Mouse (Mus musculus) testis, adult 10 weeks (tissue): ENCODE measurements around the gene Evx2. TPM values are rescaled to one million over a fixed set of nuclear protein-coding genes. Genes with fewer than 3 reads are reported as not detected.

ENCODE experiments used
- polyA plus RNA-seq: library from polyadenylated mRNA; stranded (reverse); fragments of 350-450 nt; fragmentation: Illumina TruSeq; extraction: RNeasy Lipid Tissue Mini Kit (QIAGEN cat#74804); gene quantifications from one replicate; pipeline ENCODE4 v1.2.3, GENCODE M21; 2014; ENCODE audit warnings: low read depth, low replicate concordance

The Evx2 gene
- 0.04 TPM for polyA plus RNA-seq

GRCm38 (mm10) chr2:74659507-74660005 is at the start of gene Evx2:
Evx2 (minus strand) TSS chr2:74659557.

GRCm38 (mm10) chr2:74704393-74704998 is 45.1 kb upstream of the Evx2 start, which contains the start of gene Hoxd8:
Hoxd8 (plus strand) TSS chr2:74704615.

GRCm38 (mm10) chr2:74697567-74698121 is 38.3 kb upstream of the Evx2 start, which contains the start of gene Hoxd9:
Hoxd9 (plus strand) TSS chr2:74697727.

GRCm38 (mm10) chr2:74691022-74691951 is 31.9 kb upstream of the Evx2 start, which contains the start of gene Hoxd10:
Hoxd10 (plus strand) TSS chr2:74691924.

GRCm38 (mm10) chr2:74678891-74679595 is 19.7 kb upstream of the Evx2 start, which contains the start of gene Hoxd11:
Hoxd11 (plus strand) TSS chr2:74679557.

GRCm38 (mm10) chr2:74674881-74675665 is 15.7 kb upstream of the Evx2 start, which contains the start of gene Hoxd12:
Hoxd12 (plus strand) TSS chr2:74675013.

GRCm38 (mm10) chr2:74667842-74668357 is 8.5 kb upstream of the Evx2 start, which contains the start of gene Hoxd13:
Hoxd13 (plus strand) TSS chr2:74668310.

Other genes with a start within 250 kb of the Evx2 start
- 203 TPM for gene Lnpk, start 80.1 kb downstream of the Evx2 start, polyA plus RNA-seq
- 0.10 TPM for gene Hoxd13, start 8.8 kb upstream of the Evx2 start, polyA plus RNA-seq
- not detected for gene Hoxd12, start 15.5 kb upstream of the Evx2 start, polyA plus RNA-seq
- not detected for gene Hoxd11, start 20.0 kb upstream of the Evx2 start, polyA plus RNA-seq
- gene Hoxd10, start 32.4 kb upstream of the Evx2 start, polyA plus RNA-seq, result 0.95 TPM
- gene Hoxd9, start 38.2 kb upstream of the Evx2 start, polyA plus RNA-seq, result 2.5 TPM
- gene Hoxd8, start 45.1 kb upstream of the Evx2 start, polyA plus RNA-seq, result 55.9 TPM
- 0.07 TPM for gene Hoxd3, start 52.4 kb upstream of the Evx2 start, polyA plus RNA-seq
- gene Hoxd4, start 52.4 kb upstream of the Evx2 start, polyA plus RNA-seq, result 0.87 TPM
- gene Gm28230, start 67.2 kb upstream of the Evx2 start, polyA plus RNA-seq, result 0.29 TPM
- gene Hoxd1, start 103.4 kb upstream of the Evx2 start, polyA plus RNA-seq, result not detected
- gene Mtx2, start 166.2 kb upstream of the Evx2 start, polyA plus RNA-seq, result 114 TPM